Mouse (Mus musculus) limb, embryonic 13.5 days (tissue): ENCODE results near the gene Nxn. TPM values are rescaled to one million over a fixed set of nuclear protein-coding genes. Genes with fewer than 3 reads are reported as not detected.
A peak's percentile ranks its signal among the peaks of the same experiment; 100 is the strongest.

Experiments used
- ATAC-seq: fragments of 200-750 bp; cut with Nextera tagmentation; 2 replicates; pipeline ENCODE4 v1.8.0; 2017; ENCODE audit warnings: low read depth, moderate number of reproducible peaks, moderate TSS enrichment; ENCODE audit not compliant: low FRiP score
- H3K27ac ChIP-seq: fragments of 300-500 bp; sonication (generic); 2 replicates; pipeline ENCODE4 v1.5.1; 2015; ENCODE audit warnings: inconsistent platforms, mild to moderate bottlenecking, moderate library complexity
- H3K27me3 ChIP-seq: fragments of 300-500 bp; sonication (generic); 2 replicates; pipeline ENCODE4 v1.6.1; 2015; ENCODE audit warnings: mild to moderate bottlenecking, inconsistent platforms
- H3K36me3 ChIP-seq: fragments of 300-500 bp; sonication (generic); 2 replicates; pipeline ENCODE4 v1.6.1; 2015; ENCODE audit warnings: inconsistent platforms, mild to moderate bottlenecking, moderate library complexity
- H3K4me1 ChIP-seq: fragments of 300-500 bp; sonication (generic); 2 replicates; pipeline ENCODE4 v1.6.1; 2015; ENCODE audit warnings: inconsistent platforms
- H3K4me2 ChIP-seq: fragments of 300-500 bp; sonication (generic); replicated peaks from 2 replicates; pipeline ENCODE4 v1.6.1; 2015; ENCODE audit warnings: inconsistent platforms, mild to moderate bottlenecking, moderate library complexity
- H3K4me3 ChIP-seq: fragments of 300-500 bp; sonication (generic); 2 replicates; pipeline ENCODE4 v1.5.1; 2015; ENCODE audit warnings: moderate library complexity, mild to moderate bottlenecking, inconsistent platforms
- H3K9ac ChIP-seq: fragments of 300-500 bp; sonication (generic); 2 replicates; pipeline ENCODE4 v1.6.1; 2015; ENCODE audit warnings: mild to moderate bottlenecking, inconsistent platforms
- H3K9me3 ChIP-seq: fragments of 300-500 bp; sonication (generic); 2 replicates; pipeline ENCODE4 v1.6.1; 2016; ENCODE audit warnings: inconsistent platforms
- WGBS: fragments of 180-500 bp; shearing (Covaris S2); methylation state at CpG from one replicate; pipeline ENCODE4 v1.1.7; 2015; 5-methylcytosine and 5-hydroxymethylcytosine counted together
- polyA plus RNA-seq: library from polyadenylated mRNA; unstranded; fragments of >200 nt; fragmentation: Nextera tagmentation; extraction: Ambion mirVana; gene quantifications from 2 replicates; pipeline ENCODE4 v1.2.1, GENCODE M21; 2015

Gene Nxn
- polyA plus RNA-seq, 1 experiment from 2014 or later, result 57.6 TPM

GRCm38 (mm10) chr11:76292398-76292797 is 106.5 kb downstream of the Nxn start:
- H3K9me3 ChIP-seq, result no peaks in the 10 kb centered on the region
- no peak overlapping the region for H3K4me3 ChIP-seq
- peak overlapping the region; percentile 43 for H3K4me2 ChIP-seq
- 17% methylated on average over 15 of the region's 15 CpGs for WGBS
- no peaks in the 10 kb centered on the region for H3K27me3 ChIP-seq
- no peak overlapping the region for H3K9ac ChIP-seq
- H3K4me1 ChIP-seq, result peaks cover 92% of the 10 kb centered on the region
- no peaks in the 10 kb centered on the region for H3K36me3 ChIP-seq
- H3K27ac ChIP-seq, result peak overlapping the region; percentile 77
- ATAC-seq, result 0 out of 2 replicates have a peak, but pooled peaks have one; percentile 17

GRCm38 (mm10) chr11:76291960-76292359 is 107.0 kb downstream of the Nxn start:
- H3K27ac ChIP-seq, result peak overlapping the region; percentile 77; the same call in 1 of the 2 replicates
- WGBS, result 40% methylated on average over 4 of the region's 4 CpGs
- H3K4me1 ChIP-seq, result peaks cover 92% of the 10 kb centered on the region
- no peak for ATAC-seq
- H3K36me3 ChIP-seq, result no peaks in the 10 kb centered on the region
- peak overlapping the region; percentile 43 for H3K4me2 ChIP-seq
- no peak overlapping the region for H3K9ac ChIP-seq
- no peak overlapping the region for H3K4me3 ChIP-seq
- H3K9me3 ChIP-seq, result no peaks in the 10 kb centered on the region
- no peaks in the 10 kb centered on the region for H3K27me3 ChIP-seq

- Histone ChIP-seq H3K36me3 (no peaks in the 10 kb centered on the region), H3K9me3 (no peaks in the 10 kb centered on the region), H3K4me3 (no peak overlapping the region), H3K4me2 (no peak overlapping the region), H3K27ac (peak overlapping the region; percentile 76; the same call in 1 of the 2 replicates), H3K27me3 (no peaks in the 10 kb centered on the region), H3K4me1 (peaks cover 96% of the 10 kb centered on the region), H3K9ac (peak overlapping the region; percentile 35; the same call in 1 of the 2 replicates)
- 23% methylated on average over 11 of the region's 11 CpGs for WGBS
- ATAC-seq, result no peak
Observed at GRCm38 (mm10) chr11:76290367-76290766, 108.6 kb downstream of the Nxn start.

- H3K9ac ChIP-seq, result no peak overlapping the region
- H3K4me2 ChIP-seq, result no peak overlapping the region
- 0 out of 2 replicates have a peak, but pooled peaks cover under 1% of the 10 kb centered on the region for H3K9me3 ChIP-seq
- no peak overlapping the region for H3K4me3 ChIP-seq
- peaks cover 89% of the 10 kb centered on the region for H3K4me1 ChIP-seq
- H3K36me3 ChIP-seq, result peaks cover 5% of the 10 kb centered on the region; the same call in 1 of the 2 replicates
- ATAC-seq, result no peak
- WGBS, result 82% methylated on average over 6 of the region's 6 CpGs
- H3K27me3 ChIP-seq, result no peaks in the 10 kb centered on the region
- no peak overlapping the region; the same call in 1 of the 2 replicates for H3K27ac ChIP-seq
Observed at GRCm38 (mm10) chr11:76288645-76289044, 110.3 kb downstream of the Nxn start.

- H3K4me1 ChIP-seq, result peaks cover 76% of the 10 kb centered on the region
Observed at GRCm38 (mm10) chr11:76287301-76287700, 111.6 kb downstream of the Nxn start.

GRCm38 (mm10) chr11:76286534-76287126 is 112.3 kb downstream of the Nxn start:
- H3K36me3 ChIP-seq, result peaks cover 9% of the 10 kb centered on the region; the same call in 1 of the 2 replicates
- no peak for ATAC-seq
- H3K9me3 ChIP-seq, result 0 out of 2 replicates have a peak, but pooled peaks cover 3% of the 10 kb centered on the region
- no peak overlapping the region for H3K4me2 ChIP-seq
- H3K4me3 ChIP-seq, result no peak overlapping the region
- 48% methylated on average over 10 of the region's 10 CpGs for WGBS
- H3K27me3 ChIP-seq, result no peaks in the 10 kb centered on the region
- peaks cover 69% of the 10 kb centered on the region for H3K4me1 ChIP-seq
- H3K27ac ChIP-seq, result no peak overlapping the region
- H3K9ac ChIP-seq, result no peak overlapping the region

More at GRCm38 (mm10) chr11:76287301-76287700, 111.6 kb downstream of the Nxn start:
- Histone ChIP-seq H3K36me3 (peaks cover 9% of the 10 kb centered on the region; the same call in 1 of the 2 replicates), H3K27me3 (no peaks in the 10 kb centered on the region), H3K4me3 (no peak overlapping the region), H3K4me2 (no peak overlapping the region), H3K9me3 (0 out of 2 replicates have a peak, but pooled peaks cover 3% of the 10 kb centered on the region), H3K27ac (no peak overlapping the region), H3K9ac (0 out of 2 replicates have a peak overlapping the region, but pooled peaks have one; percentile 35)
- ATAC-seq, result no peak
- 33% methylated on average over 10 of the region's 10 CpGs for WGBS

- Histone ChIP-seq H3K27me3 (no peaks in the 10 kb centered on the region), H3K27ac (peak overlapping the region; percentile 15; the same call in 1 of the 2 replicates), H3K4me3 (no peak overlapping the region), H3K36me3 (peaks cover 9% of the 10 kb centered on the region; the same call in 1 of the 2 replicates), H3K4me2 (no peak overlapping the region), H3K9ac (peak overlapping the region; percentile 19; the same call in 1 of the 2 replicates), H3K4me1 (peaks cover 60% of the 10 kb centered on the region), H3K9me3 (0 out of 2 replicates have a peak, but pooled peaks cover 3% of the 10 kb centered on the region)
- no peak for ATAC-seq
- WGBS, result 31% methylated on average over 7 of the region's 7 CpGs
Observed at GRCm38 (mm10) chr11:76285431-76286075, 113.4 kb downstream of the Nxn start.

- no peaks in the 10 kb centered on the region for H3K27me3 ChIP-seq
- WGBS, result 88% methylated on average over 6 of the region's 6 CpGs
- no peak overlapping the region for H3K27ac ChIP-seq
- ATAC-seq, result no peak
- no peak overlapping the region for H3K4me2 ChIP-seq
- no peak overlapping the region for H3K4me3 ChIP-seq
- peaks cover 58% of the 10 kb centered on the region for H3K4me1 ChIP-seq
- peaks cover 9% of the 10 kb centered on the region; the same call in 1 of the 2 replicates for H3K36me3 ChIP-seq
- H3K9me3 ChIP-seq, result 0 out of 2 replicates have a peak, but pooled peaks cover 3% of the 10 kb centered on the region
- H3K9ac ChIP-seq, result no peak overlapping the region
Observed at GRCm38 (mm10) chr11:76283841-76284240, 115.1 kb downstream of the Nxn start.

- peak overlapping the region; percentile 63; the same call in 1 of the 2 replicates for H3K27ac ChIP-seq
- 59% methylated on average over 2 of the region's 2 CpGs for WGBS
Observed at GRCm38 (mm10) chr11:76279971-76280370, 119.0 kb downstream of the Nxn start.

GRCm38 (mm10) chr11:76278960-76279852 is 119.7 kb downstream of the Nxn start:
- peaks cover 33% of the 10 kb centered on the region for H3K4me1 ChIP-seq
- H3K27ac ChIP-seq, result peak overlapping the region; percentile 63
- 0 out of 2 replicates have a peak overlapping the region, but pooled peaks have one; percentile 8 for H3K9ac ChIP-seq
- 0 out of 2 replicates have a peak, but pooled peaks cover 3% of the 10 kb centered on the region for H3K9me3 ChIP-seq
- no peak; the same call in 1 of the 2 replicates for ATAC-seq
- H3K36me3 ChIP-seq, result peaks cover 21% of the 10 kb centered on the region
- no peak overlapping the region for H3K4me2 ChIP-seq
- WGBS, result 39% methylated on average over 14 of the region's 14 CpGs
- H3K4me3 ChIP-seq, result no peak overlapping the region
- no peaks in the 10 kb centered on the region for H3K27me3 ChIP-seq

More at GRCm38 (mm10) chr11:76279971-76280370, 119.0 kb downstream of the Nxn start:
- no peak overlapping the region for H3K4me3 ChIP-seq
- ATAC-seq, result no peak
- peaks cover 17% of the 10 kb centered on the region for H3K36me3 ChIP-seq
- H3K9me3 ChIP-seq, result 0 out of 2 replicates have a peak, but pooled peaks cover 3% of the 10 kb centered on the region
- peaks cover 39% of the 10 kb centered on the region for H3K4me1 ChIP-seq
- no peak overlapping the region for H3K4me2 ChIP-seq
- no peaks in the 10 kb centered on the region for H3K27me3 ChIP-seq
- H3K9ac ChIP-seq, result no peak overlapping the region

- H3K36me3 ChIP-seq, result peaks cover 52% of the 10 kb centered on the region
- ATAC-seq, result no peak
- H3K4me3 ChIP-seq, result no peak overlapping the region
- WGBS, result 84% methylated on average over 4 of the region's 4 CpGs
- H3K4me2 ChIP-seq, result no peak overlapping the region
- H3K27me3 ChIP-seq, result no peaks in the 10 kb centered on the region
- no peaks in the 10 kb centered on the region for H3K9me3 ChIP-seq
- no peak overlapping the region for H3K9ac ChIP-seq
- peaks cover 9% of the 10 kb centered on the region; the same call in 1 of the 2 replicates for H3K4me1 ChIP-seq
- no peak overlapping the region for H3K27ac ChIP-seq
Observed at GRCm38 (mm10) chr11:76272440-76272839, 126.5 kb downstream of the Nxn start.
